Mouse (Mus musculus): ENCODE results near the gene 4930404N11Rik. TPM values are rescaled to one million over a fixed set of nuclear protein-coding genes. Genes with fewer than 3 reads are reported as not detected.

Gene 4930404N11Rik
- polyA plus RNA-seq, 1 experiment: 0.61 TPM

DNA sequence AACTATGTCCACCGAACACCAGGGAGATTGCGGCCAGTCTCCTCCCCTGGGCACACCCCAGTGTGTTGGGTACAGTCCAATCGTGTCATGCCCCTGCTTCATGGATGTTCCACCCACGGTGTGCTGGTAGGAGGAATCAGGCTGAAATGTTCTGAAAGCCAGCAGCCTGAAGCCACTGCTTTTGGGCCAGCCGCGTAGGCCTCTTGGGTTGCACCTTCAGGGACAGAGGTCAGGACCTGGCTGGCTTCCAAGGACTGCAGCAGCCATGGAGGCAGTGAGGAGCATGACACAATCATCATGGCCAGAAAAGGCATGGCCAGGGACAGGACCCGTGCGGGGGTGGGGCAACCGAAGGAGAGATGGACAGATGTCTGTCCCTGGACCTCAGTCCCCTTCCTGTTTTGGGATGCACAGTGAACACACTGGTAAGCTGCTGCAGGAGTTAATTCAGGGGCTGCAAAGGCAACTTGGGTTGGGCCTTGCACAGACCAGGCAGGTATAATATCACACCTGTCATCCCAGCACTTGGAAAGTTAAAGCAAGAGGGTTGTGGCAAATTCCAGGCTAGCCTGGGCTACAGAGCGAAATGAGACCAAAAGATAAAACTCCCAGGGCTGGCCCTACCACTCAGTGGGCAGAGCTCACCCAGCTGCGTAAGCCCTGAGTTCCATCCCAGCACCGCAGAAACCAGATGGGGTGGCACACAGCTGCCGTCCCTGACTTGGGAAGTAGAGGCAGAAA, 46.9 kb downstream of the 4930404N11Rik start:
- peaks cover 3% of the 10 kb centered on the region; the same call in 1 of the 2 replicates for H3K4me1 ChIP-seq (ENCODE audit: control insufficient read depth, insufficient read depth, low read length)
- H3K27ac ChIP-seq (ENCODE audit: insufficient read depth, low read length): no peak overlapping the region; the same call in 1 of the 2 replicates
- no peak for TF ChIP-seq CTCF (IDR thresholded peaks at IDR 0.05; ENCODE audit: borderline replicate concordance, insufficient read depth, low read length)
- no peak for TF ChIP-seq POLR2A (IDR thresholded peaks at IDR 0.05; ENCODE audit: low read depth, low read length)
- H3K4me3 ChIP-seq (ENCODE audit: insufficient read depth, low read length): no peak overlapping the region

DNA sequence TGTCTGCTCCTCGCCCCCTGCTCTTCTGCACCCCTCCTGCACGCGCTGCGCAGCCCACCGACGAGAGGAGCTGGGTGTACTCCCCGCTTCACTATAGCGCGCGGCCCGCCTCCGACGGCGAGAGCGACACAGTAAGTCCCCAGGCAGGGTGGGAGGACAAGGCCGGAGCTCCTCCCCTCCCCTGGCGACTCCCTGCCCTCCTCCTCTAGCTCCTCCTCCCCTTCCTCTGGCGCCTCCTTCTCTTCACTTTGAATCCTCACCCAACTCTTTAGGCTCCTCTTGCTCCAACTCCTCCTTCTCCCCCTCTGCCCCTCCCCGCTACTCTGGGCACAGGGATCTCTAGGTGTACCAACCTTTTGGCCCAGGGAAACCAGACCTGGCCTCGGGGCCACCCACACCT, 48.3 kb downstream of the 4930404N11Rik start:
- Histone ChIP-seq H3K4me1 (ENCODE audit: control insufficient read depth, insufficient read depth, low read length) (peaks cover 3% of the 10 kb centered on the region; the same call in 1 of the 2 replicates), H3K27ac (ENCODE audit: insufficient read depth, low read length) (no peak overlapping the region), H3K4me3 (ENCODE audit: insufficient read depth, low read length) (no peak overlapping the region)
- TF ChIP-seq CTCF (IDR thresholded peaks at IDR 0.05; ENCODE audit: borderline replicate concordance, insufficient read depth, low read length) (no peak), POLR2A (IDR thresholded peaks at IDR 0.05; ENCODE audit: low read depth, low read length) (no peak)

DNA sequence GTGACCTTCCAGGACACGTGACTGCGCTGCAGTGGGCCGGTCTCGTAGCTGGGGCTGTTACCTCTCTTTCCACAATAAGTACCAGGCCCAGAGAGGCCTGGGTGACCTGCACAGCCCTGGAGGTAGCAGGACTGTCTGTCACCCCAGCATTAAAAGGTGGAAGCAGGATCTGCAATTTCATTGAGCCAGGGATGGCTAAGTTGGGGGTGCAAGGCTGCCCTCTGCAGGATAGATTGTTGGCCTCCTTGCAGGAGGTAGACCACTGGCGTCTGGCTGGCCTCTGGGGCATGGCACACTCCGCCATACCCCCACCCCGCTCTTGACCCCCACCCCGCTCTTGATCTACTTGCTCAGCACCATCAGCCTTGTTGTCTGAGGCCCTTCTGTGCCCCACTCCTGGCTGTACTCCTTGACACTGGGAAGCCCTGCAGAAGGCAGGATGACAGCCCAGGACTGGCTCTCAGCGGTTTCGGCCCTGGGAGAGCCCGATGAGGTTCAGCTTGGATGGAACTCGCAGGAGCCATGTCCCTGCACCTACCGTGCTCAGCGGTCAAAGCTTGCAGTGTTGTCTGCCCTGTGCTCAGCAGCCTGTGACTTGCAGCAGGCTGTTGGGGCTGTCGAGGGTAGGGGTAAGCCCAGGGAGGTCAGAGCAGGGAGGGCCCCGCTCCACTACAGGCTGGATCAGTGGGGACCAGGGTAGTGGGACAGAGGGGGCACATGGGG, 49.1 kb downstream of the 4930404N11Rik start:
- H3K27ac ChIP-seq (ENCODE audit: insufficient read depth, low read length): no peak overlapping the region
- no peak overlapping the region for H3K4me3 ChIP-seq (ENCODE audit: insufficient read depth, low read length)
- TF ChIP-seq POLR2A (IDR thresholded peaks at IDR 0.05; ENCODE audit: low read depth, low read length): no peak
- peak; percentile 60; the same call in 1 of the 2 replicates for TF ChIP-seq CTCF (IDR thresholded peaks at IDR 0.05; ENCODE audit: borderline replicate concordance, insufficient read depth, low read length)
- H3K4me1 ChIP-seq (ENCODE audit: control insufficient read depth, insufficient read depth, low read length): peaks cover 3% of the 10 kb centered on the region; the same call in 1 of the 2 replicates

DNA sequence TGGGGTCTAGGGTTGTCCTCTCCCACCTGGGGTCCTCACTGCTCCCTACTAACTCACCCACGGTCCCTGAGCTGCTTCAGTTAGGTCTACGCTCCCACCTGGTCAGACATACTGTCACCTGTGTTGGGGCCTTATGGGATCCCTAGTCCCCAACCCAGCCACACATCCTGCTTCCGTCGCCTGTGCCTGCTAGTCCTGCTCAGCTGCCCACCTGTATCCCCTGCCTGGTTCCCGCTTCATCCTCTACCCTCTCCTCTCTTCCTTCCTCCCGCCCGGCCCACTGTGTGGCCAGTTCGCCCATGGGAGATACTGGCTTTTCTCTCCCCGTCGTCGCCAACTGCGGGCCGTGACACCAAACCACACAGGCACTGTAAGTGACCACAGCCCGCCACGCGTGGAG, 50.0 kb downstream of the 4930404N11Rik start:
- Histone ChIP-seq H3K4me1 (ENCODE audit: control insufficient read depth, insufficient read depth, low read length) (peaks cover 3% of the 10 kb centered on the region; the same call in 1 of the 2 replicates), H3K27ac (ENCODE audit: insufficient read depth, low read length) (no peak overlapping the region), H3K4me3 (ENCODE audit: insufficient read depth, low read length) (no peak overlapping the region)
- TF ChIP-seq POLR2A (IDR thresholded peaks at IDR 0.05; ENCODE audit: low read depth, low read length) (no peak), CTCF (IDR thresholded peaks at IDR 0.05; ENCODE audit: borderline replicate concordance, insufficient read depth, low read length) (no peak)

DNA sequence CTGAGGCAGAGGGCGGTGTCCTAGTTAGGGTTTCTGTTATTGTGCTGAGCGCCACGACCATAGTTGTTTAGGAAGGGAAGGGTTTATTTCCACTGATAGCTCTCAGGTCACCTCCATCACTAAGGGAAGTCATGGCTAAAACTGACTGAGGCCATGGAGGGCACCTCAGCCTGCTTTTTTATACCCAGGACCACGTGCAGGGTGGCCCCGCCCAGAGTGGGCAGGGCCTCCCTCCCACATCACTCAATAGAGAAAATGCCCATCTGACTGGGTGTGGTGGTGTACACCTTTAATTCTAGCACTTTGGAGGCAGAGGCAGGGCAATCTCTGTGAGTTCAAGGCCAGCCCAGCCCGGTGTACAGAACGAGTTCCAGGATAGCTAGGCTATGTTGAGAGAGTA, 51.4 kb downstream of the 4930404N11Rik start:
- peaks cover 3% of the 10 kb centered on the region; the same call in 1 of the 2 replicates for H3K4me1 ChIP-seq (ENCODE audit: control insufficient read depth, insufficient read depth, low read length)
- no peak overlapping the region for H3K4me3 ChIP-seq (ENCODE audit: insufficient read depth, low read length)
- no peak overlapping the region for H3K27ac ChIP-seq (ENCODE audit: insufficient read depth, low read length)
- TF ChIP-seq CTCF (IDR thresholded peaks at IDR 0.05; ENCODE audit: borderline replicate concordance, insufficient read depth, low read length) (no peak), POLR2A (IDR thresholded peaks at IDR 0.05; ENCODE audit: low read depth, low read length) (no peak)

DNA sequence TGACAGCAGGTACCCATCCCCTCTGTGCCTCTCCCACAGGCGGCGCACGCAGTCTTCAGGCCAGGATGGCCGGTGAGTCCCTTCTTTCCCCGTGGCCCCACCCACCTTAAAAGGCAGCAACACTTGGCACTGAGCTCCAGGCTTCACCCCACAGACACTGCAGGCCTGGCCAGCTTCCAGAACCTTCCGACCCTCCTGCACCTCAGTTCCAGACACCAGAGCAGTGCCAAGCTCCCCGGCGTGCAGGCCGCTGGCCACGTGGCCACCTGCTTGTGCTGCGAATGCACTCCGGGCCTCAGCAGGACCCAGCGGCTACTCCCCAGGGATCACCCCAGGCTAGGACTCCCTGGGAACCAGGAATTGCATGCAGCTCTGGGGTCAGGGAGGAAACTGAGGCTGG, 52.0 kb downstream of the 4930404N11Rik start:
- no peak overlapping the region for H3K4me3 ChIP-seq (ENCODE audit: insufficient read depth, low read length)
- TF ChIP-seq POLR2A (IDR thresholded peaks at IDR 0.05; ENCODE audit: low read depth, low read length) (no peak), CTCF (IDR thresholded peaks at IDR 0.05; ENCODE audit: borderline replicate concordance, insufficient read depth, low read length) (no peak)
- no peaks in the 10 kb centered on the region for H3K4me1 ChIP-seq (ENCODE audit: control insufficient read depth, insufficient read depth, low read length)
- H3K27ac ChIP-seq (ENCODE audit: insufficient read depth, low read length): no peak overlapping the region

Other genes with a start within 250 kb of the 4930404N11Rik start
- 16.9 and 23.5 TPM in 2 replicates for gene Zbtb7a, start 230.6 kb downstream of the 4930404N11Rik start, polyA plus RNA-seq (2011; ENCODE audit: insufficient read length, low read depth, missing spikeins)
- 25.6 and 27.9 TPM in 2 replicates for gene Pias4, start 197.9 kb downstream of the 4930404N11Rik start, polyA plus RNA-seq (2011; ENCODE audit: insufficient read length, low read depth, missing spikeins)
- gene Eef2, start 189.2 kb downstream of the 4930404N11Rik start, polyA plus RNA-seq (2011; ENCODE audit: insufficient read length, low read depth, missing spikeins): 1,643 and 1,827 TPM in 2 replicates
- 48.4 and 51.2 TPM in 2 replicates for gene Dapk3, start 182.8 kb downstream of the 4930404N11Rik start, polyA plus RNA-seq (2011; ENCODE audit: insufficient read length, low read depth, missing spikeins)
- gene 4930442H23Rik, start 182.0 kb downstream of the 4930404N11Rik start, polyA plus RNA-seq (2011; ENCODE audit: insufficient read length, low read depth, missing spikeins): not detected in 2 replicates
- gene Nmrk2, start 163.8 kb downstream of the 4930404N11Rik start, polyA plus RNA-seq (2011; ENCODE audit: insufficient read length, low read depth, missing spikeins): not detected in 2 replicates
- gene Atcay, start 135.0 kb downstream of the 4930404N11Rik start, polyA plus RNA-seq (2011; ENCODE audit: insufficient read length, low read depth, missing spikeins): 0.47 and 0.67 TPM in 2 replicates
- 3.1 and 4.1 TPM in 2 replicates for gene Zfr2, start 132.7 kb downstream of the 4930404N11Rik start, polyA plus RNA-seq (2011; ENCODE audit: insufficient read length, low read depth, missing spikeins)
- gene Matk, start 112.9 kb downstream of the 4930404N11Rik start, polyA plus RNA-seq (2011; ENCODE audit: insufficient read length, low read depth, missing spikeins): 0.90 and 1.2 TPM in 2 replicates
- 52.9 and 53.7 TPM in 2 replicates for gene Mrpl54, start 98.9 kb downstream of the 4930404N11Rik start, polyA plus RNA-seq (2011; ENCODE audit: insufficient read length, low read depth, missing spikeins)
- 43.2 and 44.8 TPM in 2 replicates for gene Apba3, start 98.9 kb downstream of the 4930404N11Rik start, polyA plus RNA-seq (2011; ENCODE audit: insufficient read length, low read depth, missing spikeins)
- gene Tjp3, start 74.2 kb downstream of the 4930404N11Rik start, polyA plus RNA-seq (2011; ENCODE audit: insufficient read length, low read depth, missing spikeins): not detected in 2 replicates
- gene Pip5k1c, start 72.9 kb downstream of the 4930404N11Rik start, polyA plus RNA-seq (2011; ENCODE audit: insufficient read length, low read depth, missing spikeins): 40.1 and 43.0 TPM in 2 replicates
- 20.0 and 20.1 TPM in 2 replicates for gene Cactin, start 44.7 kb downstream of the 4930404N11Rik start, polyA plus RNA-seq (2011; ENCODE audit: insufficient read length, low read depth, missing spikeins)
- 5.7 and 7.4 TPM in 2 replicates for gene Tbxa2r, start 37.1 kb downstream of the 4930404N11Rik start, polyA plus RNA-seq (2011; ENCODE audit: insufficient read length, low read depth, missing spikeins)
- 0.37 and 0.39 TPM in 2 replicates for gene Gipc3, start 22.6 kb downstream of the 4930404N11Rik start, polyA plus RNA-seq (2011; ENCODE audit: insufficient read length, low read depth, missing spikeins)
- 75.2 and 81.8 TPM in 2 replicates for gene Hmg20b, start 15.3 kb downstream of the 4930404N11Rik start, polyA plus RNA-seq (2011; ENCODE audit: insufficient read length, low read depth, missing spikeins)
- gene Mfsd12, start 8.3 kb downstream of the 4930404N11Rik start, polyA plus RNA-seq (2011; ENCODE audit: insufficient read length, low read depth, missing spikeins): 5.7 and 6.2 TPM in 2 replicates
- 26.4 and 26.7 TPM in 2 replicates for gene Fzr1, start 12.7 kb upstream of the 4930404N11Rik start, polyA plus RNA-seq (2011; ENCODE audit: insufficient read length, low read depth, missing spikeins)
- 37.7 and 50.1 TPM in 2 replicates for gene Dohh, start 18.6 kb upstream of the 4930404N11Rik start, polyA plus RNA-seq (2011; ENCODE audit: insufficient read length, low read depth, missing spikeins)
- gene Gm48551, start 18.6 kb upstream of the 4930404N11Rik start, polyA plus RNA-seq (2011; ENCODE audit: insufficient read length, low read depth, missing spikeins): 1.4 TPM in 1 of 2 replicates, not detected in the other
- 1.1 TPM in 1 of 2 replicates, not detected in the other for gene Gm48552, start 23.2 kb upstream of the 4930404N11Rik start, polyA plus RNA-seq (2011; ENCODE audit: insufficient read length, low read depth, missing spikeins)
- gene Smim24, start 27.2 kb upstream of the 4930404N11Rik start, polyA plus RNA-seq (2011; ENCODE audit: insufficient read length, low read depth, missing spikeins): 0.58 and 2.2 TPM in 2 replicates
- 64.3 and 84.8 TPM in 2 replicates for gene Nfic, start 89.8 kb upstream of the 4930404N11Rik start, polyA plus RNA-seq (2011; ENCODE audit: insufficient read length, low read depth, missing spikeins)
- gene Celf5, start 116.9 kb upstream of the 4930404N11Rik start, polyA plus RNA-seq (2011; ENCODE audit: insufficient read length, low read depth, missing spikeins): 4.4 and 4.5 TPM in 2 replicates
- gene Ncln, start 130.6 kb upstream of the 4930404N11Rik start, polyA plus RNA-seq (2011; ENCODE audit: insufficient read length, low read depth, missing spikeins): 61.5 and 62.8 TPM in 2 replicates
- gene S1pr4, start 134.3 kb upstream of the 4930404N11Rik start, polyA plus RNA-seq (2011; ENCODE audit: insufficient read length, low read depth, missing spikeins): not detected in 2 replicates
- 0.83 TPM in 1 of 2 replicates, not detected in the other for gene Gna15, start 158.4 kb upstream of the 4930404N11Rik start, polyA plus RNA-seq (2011; ENCODE audit: insufficient read length, low read depth, missing spikeins)
- gene Gna11, start 179.4 kb upstream of the 4930404N11Rik start, polyA plus RNA-seq (2011; ENCODE audit: insufficient read length, low read depth, missing spikeins): 64.4 and 66.3 TPM in 2 replicates
- gene Aes, start 193.7 kb upstream of the 4930404N11Rik start, polyA plus RNA-seq (2011; ENCODE audit: insufficient read length, low read depth, missing spikeins): 354 and 424 TPM in 2 replicates
- 22.4 and 25.7 TPM in 2 replicates for gene Tle2, start 208.7 kb upstream of the 4930404N11Rik start, polyA plus RNA-seq (2011; ENCODE audit: insufficient read length, low read depth, missing spikeins)
- 16.5 and 26.4 TPM in 2 replicates for gene Tle6, start 235.3 kb upstream of the 4930404N11Rik start, polyA plus RNA-seq (2011; ENCODE audit: insufficient read length, low read depth, missing spikeins)
- gene BC025920, start 240.5 kb upstream of the 4930404N11Rik start, polyA plus RNA-seq (2011; ENCODE audit: insufficient read length, low read depth, missing spikeins): 0.75 and 0.86 TPM in 2 replicates

Data from embryonic fibroblast, embryonic 13.5 days (primary cell).